Mouse (Mus musculus): ENCODE results near the gene Sec1. TPM values are rescaled to one million over a fixed set of nuclear protein-coding genes. Genes with fewer than 3 reads are reported as not detected.
A peak's percentile ranks its signal among the peaks of the same experiment; 100 is the strongest.

Sec1 gene
- total RNA-seq, 2 experiments from 2014 or later, result 2.2 to 2.3 TPM

DNA sequence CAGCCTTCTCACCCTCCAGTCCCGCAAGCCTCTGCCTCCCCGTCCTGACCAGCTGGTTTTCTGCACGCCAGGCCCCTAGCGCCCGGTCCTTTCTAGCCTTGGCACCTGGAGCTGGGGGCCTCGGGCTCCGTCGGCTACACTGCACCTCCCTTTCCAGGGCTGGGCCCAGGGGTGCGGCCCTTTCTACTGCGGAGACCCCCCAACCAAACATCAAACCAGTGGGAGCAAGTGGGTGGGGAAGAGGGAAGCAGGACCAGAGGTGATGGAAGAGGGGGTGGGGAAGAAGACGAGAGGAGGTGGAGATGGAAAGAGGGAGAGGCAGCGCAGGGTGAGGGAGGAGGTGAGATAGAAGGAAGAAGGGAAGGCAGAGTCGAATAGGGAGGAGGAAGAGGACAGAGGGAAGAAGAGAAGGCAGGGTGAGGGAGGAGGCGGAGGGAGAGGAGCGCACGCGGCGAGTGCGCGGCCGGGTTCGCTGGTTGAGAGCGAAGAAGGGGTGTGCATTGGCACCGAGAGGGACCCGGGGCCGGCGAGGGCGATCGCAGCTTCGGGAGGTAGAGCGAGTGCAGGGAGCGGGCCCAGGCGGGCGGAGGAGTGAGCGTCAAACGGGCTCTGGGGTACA lies 5.4 kb upstream of the Sec1 start, which contains the start of gene Car11:
Car11 (plus strand) TSS at position 321 of the 619 bp plus-strand sequence.
- no peak for TF ChIP-seq CTCF (conservative IDR thresholded peaks at IDR 0.05)
- DNase-seq (ENCODE audit: low spot score in 2 of 2), result no peak
- Histone ChIP-seq H3K4me3 (peak within 1 kb of the TSS; percentile 57), H3K27ac (peak within 1 kb of the TSS; percentile 98)

- DNase-seq (ENCODE audit: low spot score in 2 of 2), result no peak
- no peak overlapping the region for H3K4me3 ChIP-seq
- TF ChIP-seq CTCF (conservative IDR thresholded peaks at IDR 0.05), result no peak
- H3K27ac ChIP-seq, result no peak overlapping the region
These were observed 3.7 kb upstream of the Sec1 start for GRCm38 (mm10) chr7:45697894-45698293.

DNA sequence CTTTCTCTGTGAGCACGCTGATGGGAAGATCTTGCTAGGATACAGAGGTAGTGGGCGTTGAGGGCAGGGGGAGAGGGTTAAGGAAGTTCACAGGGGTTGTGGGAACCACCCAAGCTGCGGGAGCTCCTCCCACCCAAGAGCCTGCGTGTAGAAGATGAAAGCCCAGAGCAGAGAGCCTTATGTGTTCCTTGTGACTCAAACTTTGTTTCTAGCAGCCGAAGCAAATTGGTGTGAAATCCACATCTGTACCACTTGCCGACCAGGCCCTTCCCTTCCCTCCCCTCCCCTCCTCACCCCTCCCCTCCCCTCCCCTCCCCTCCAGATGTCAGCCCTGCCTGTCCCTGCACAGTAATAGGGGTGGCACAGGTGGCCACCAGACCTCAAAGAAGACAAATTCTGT lies 896 bp upstream of the Sec1 start:
- DNase-seq (ENCODE audit: low spot score in 2 of 2), result no peak
- no peak overlapping the region for H3K4me3 ChIP-seq
- no peak overlapping the region for H3K27ac ChIP-seq
- no peak for TF ChIP-seq CTCF (conservative IDR thresholded peaks at IDR 0.05)

- H3K27ac ChIP-seq, result no peak overlapping the region
- TF ChIP-seq CTCF (conservative IDR thresholded peaks at IDR 0.05), result no peak
- no peak overlapping the region for H3K4me3 ChIP-seq
- no peak for DNase-seq (ENCODE audit: low spot score in 2 of 2)
These were observed 1.8 kb downstream of the Sec1 start for GRCm38 (mm10) chr7:45692364-45692763.

GRCm38 (mm10) chr7:45689800-45690199 lies 4.4 kb downstream of the Sec1 start:
- Histone ChIP-seq H3K27ac (no peak overlapping the region), H3K4me3 (no peak overlapping the region)
- no peak for DNase-seq (ENCODE audit: low spot score in 2 of 2)
- TF ChIP-seq CTCF (conservative IDR thresholded peaks at IDR 0.05), result no peak

GRCm38 (mm10) chr7:45689099-45689498 lies 5.1 kb downstream of the Sec1 start:
- DNase-seq (ENCODE audit: low spot score in 2 of 2), result no peak
- Histone ChIP-seq H3K27ac (no peak overlapping the region), H3K4me3 (no peak overlapping the region)
- no peak for TF ChIP-seq CTCF (conservative IDR thresholded peaks at IDR 0.05)

DNA sequence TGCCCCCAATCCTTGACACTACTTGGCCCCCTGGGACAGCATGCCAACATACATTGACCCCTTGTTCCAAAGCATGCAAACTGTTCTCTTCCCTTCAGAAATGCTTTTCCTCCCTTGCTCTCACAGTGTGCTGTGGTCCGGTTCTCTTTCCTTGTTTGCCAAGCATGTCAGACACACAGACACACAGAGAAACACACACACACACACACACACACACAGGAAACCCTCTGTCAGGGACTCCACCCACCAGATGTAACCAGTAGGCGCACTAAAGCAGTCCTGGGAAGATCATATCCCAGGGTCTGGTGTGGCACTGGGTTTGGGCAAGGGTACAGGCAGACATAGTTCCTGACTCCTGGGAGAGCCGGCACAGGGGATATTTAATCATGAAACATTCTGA lies 7.4 kb downstream of the Sec1 start:
- TF ChIP-seq CTCF (conservative IDR thresholded peaks at IDR 0.05), result no peak
- H3K4me3 ChIP-seq, result no peak overlapping the region
- H3K27ac ChIP-seq, result no peak overlapping the region

DNA sequence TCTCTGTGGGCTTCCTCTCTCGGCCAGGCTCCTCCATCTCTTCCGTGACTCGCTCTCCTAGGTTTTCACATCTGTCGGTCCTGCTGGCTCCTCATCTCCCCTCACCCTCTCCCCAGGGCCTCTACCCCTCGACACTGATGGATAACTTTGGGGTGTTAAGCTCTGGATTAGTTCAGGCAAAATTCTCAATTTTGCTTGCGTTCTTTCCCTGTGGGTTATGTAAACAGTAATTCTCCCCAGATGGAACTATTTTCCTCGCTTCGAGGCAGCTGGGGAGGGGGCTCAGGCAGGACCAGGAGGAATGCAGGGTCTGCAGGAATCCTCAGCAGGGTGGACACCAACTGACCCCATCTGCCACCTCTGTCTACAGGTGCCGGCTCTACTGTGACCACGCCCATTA lies 8.4 kb downstream of the Sec1 start:
- no peak for DNase-seq (ENCODE audit: low spot score in 2 of 2)
- peak overlapping the region; percentile 46; the same call in 1 of the 2 replicates for H3K27ac ChIP-seq
- no peak for TF ChIP-seq CTCF (conservative IDR thresholded peaks at IDR 0.05)
- no peak overlapping the region for H3K4me3 ChIP-seq

More for the DNA sequence above, 7.4 kb downstream of the Sec1 start:
- DNase-seq (ENCODE audit: low spot score in 2 of 2), result no peak

DNA sequence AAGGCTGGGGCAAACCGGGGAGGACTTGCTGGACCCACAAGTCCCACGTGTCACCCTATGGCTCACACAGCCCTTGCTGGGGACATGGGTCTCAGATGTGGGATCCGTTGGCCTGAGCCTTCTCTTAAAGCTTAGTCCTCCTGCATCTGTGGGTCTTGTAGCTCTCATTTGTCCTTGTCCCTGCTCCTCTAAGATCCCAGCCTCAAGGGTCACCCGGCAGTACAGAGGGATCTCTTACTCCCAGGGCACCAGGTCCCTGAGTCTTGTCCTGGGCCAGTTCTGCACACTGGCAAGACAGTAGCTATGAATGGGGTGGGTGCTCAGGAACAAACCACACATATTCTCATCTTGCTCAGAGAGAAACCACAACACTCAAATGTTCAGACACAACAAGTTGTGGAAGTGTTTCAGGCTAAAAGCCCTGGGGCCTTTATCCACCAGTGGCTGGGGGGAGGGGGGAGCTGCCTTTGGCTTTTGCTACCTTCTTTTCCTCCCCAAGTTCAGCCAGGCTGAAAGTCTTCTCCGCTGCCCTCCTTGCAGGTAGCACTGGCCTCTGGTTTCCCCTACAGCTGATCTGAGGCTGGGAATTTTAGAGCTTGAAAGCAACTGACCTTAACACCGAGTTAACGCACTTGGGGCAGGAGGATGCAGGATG lies 10.7 kb downstream of the Sec1 start, which contains the start of gene Ntn5:
Ntn5 (plus strand) TSS at position 627 of the 655 bp plus-strand sequence.
- no peak for DNase-seq (ENCODE audit: low spot score in 2 of 2)
- TF ChIP-seq CTCF (conservative IDR thresholded peaks at IDR 0.05), result no peak
- peak within 1 kb of the TSS; percentile 84 for H3K27ac ChIP-seq
- H3K4me3 ChIP-seq, result peak within 1 kb of the TSS; percentile 1; the same call in 1 of the 2 replicates

DNA sequence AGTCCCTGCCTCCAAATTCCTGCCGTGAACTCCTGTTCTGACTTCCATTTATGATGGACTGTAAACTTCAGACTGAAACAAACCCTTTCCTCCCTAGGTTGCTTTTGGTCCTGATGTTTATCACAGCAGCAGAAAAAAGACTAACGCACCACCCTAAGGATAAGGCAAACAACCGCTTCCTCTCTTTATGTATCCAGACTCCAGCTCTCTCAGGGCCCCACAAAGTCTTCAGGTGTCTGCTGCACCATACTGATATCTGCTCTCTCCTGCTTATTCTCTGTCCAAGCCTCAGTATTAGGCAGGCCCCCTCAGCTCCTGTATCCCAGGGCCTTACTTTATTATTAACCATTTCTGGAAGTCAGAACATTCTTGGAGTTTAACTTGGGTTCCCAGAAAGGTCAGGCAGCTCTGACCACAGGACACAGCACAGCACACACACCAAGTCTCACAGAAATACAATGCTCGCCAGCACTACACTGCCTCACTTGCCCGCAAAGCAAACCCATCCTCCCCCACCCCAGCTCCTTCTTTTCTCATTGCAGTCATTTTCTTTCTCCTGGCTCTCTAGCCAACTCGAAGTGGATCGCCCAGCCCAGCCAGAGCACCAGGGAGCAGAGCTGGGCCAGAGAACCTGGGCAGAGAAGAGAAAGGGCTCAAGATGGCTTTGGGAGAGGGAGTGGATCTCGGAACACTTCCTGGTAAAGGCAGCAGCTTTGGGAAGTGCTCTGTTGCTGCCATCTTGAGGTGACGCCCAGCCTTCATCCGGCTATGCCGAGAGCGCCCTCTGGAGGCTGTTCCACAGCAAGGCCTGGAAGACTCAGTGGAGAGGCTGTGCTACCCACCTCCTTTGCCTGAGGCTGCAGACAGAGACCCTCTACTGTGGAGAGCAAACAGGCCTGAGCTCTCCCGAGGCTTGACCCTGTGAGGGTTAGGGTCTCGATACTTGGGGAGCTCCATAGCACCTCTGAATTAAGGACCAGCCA lies 11.8 kb downstream of the Sec1 start:
- peak overlapping the region; percentile 84 for H3K27ac ChIP-seq
- H3K4me3 ChIP-seq, result peak overlapping the region; percentile 29; the same call in 1 of the 2 replicates
- peak; percentile 98; the same call in 1 of the 2 replicates for TF ChIP-seq CTCF (conservative IDR thresholded peaks at IDR 0.05)
- DNase-seq (ENCODE audit: low spot score in 2 of 2), result peak; percentile 86 to 90

DNA sequence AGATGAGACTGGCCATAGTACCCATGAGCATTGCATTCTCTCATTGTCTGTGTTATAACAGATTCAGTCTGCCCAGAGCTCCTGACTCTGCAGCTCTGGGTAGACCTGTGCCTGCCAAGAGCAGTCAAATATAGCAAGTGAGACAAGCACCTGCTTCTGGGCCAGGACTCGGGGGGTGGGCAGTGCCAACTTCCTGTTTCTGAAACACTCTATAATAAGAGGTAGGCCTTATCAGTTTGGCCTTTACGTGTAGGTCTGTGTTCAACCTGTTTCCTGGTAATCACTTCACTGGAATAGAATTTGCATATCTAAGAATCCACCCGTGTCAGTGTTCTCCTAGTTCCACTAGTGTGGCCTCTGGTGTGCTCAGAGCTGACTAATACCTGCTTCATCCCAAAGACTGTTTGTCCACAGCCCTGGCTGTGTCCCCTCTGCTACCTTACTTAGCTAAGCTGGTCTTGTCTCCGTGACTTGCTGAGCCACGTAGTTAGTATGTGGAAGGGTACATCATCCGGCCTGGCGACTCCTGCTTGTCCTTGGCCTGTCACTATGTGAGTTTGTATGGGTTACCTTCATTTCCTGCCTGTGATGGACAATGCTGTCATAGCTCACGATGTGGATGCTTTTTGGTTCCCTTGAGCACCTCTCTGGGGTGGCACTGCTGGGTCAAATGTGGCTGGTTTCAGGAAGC lies 13.0 kb downstream of the Sec1 start:
- Histone ChIP-seq H3K4me3 (no peak overlapping the region), H3K27ac (peak overlapping the region; percentile 73; the same call in 1 of the 2 replicates)
- DNase-seq (ENCODE audit: low spot score in 2 of 2), result no peak
- no peak for TF ChIP-seq CTCF (conservative IDR thresholded peaks at IDR 0.05)

- TF ChIP-seq CTCF (conservative IDR thresholded peaks at IDR 0.05), result no peak
- H3K4me3 ChIP-seq, result no peak overlapping the region
- H3K27ac ChIP-seq, result peak overlapping the region; percentile 73
- no peak for DNase-seq (ENCODE audit: low spot score in 2 of 2)
These were observed 14.1 kb downstream of the Sec1 start for GRCm38 (mm10) chr7:45679966-45680621.
